Mouse (Mus musculus): ENCODE measurements around the gene Antxr2. TPM values are rescaled to one million over a fixed set of nuclear protein-coding genes. Genes with fewer than 3 reads are reported as not detected.

Antxr2 gene
- total and polyA plus RNA-seq, 2 experiments from 2014 or later = 1.9 to 5.1 TPM

GRCm38 (mm10) chr5:97954193-97954772, 76.6 kb downstream of the Antxr2 start:
- Histone ChIP-seq H3K36me3 (ENCODE audit: insufficient read depth) (no peaks in the 10 kb centered on the region), H3K4me3 (ENCODE audit: low read depth, low read length) (no peak overlapping the region), H3K27ac (ENCODE audit: low read depth, low read length) (no peak overlapping the region), H3K9me3 (ENCODE audit: low read length) (no peaks in the 10 kb centered on the region), H3K9ac (no peak overlapping the region), H3K4me2 (ENCODE audit: low read depth) (no peak overlapping the region), H3K27me3 (ENCODE audit: insufficient read depth, low read length) (no peaks in the 10 kb centered on the region), H3K4me1 (ENCODE audit: insufficient read depth) (no peaks in the 10 kb centered on the region; the same call in 1 of the 2 replicates)
- ATAC-seq = no peak
- no peak for DNase-seq
- TF ChIP-seq CTCF (IDR thresholded peaks at IDR 0.05; ENCODE audit: low read depth) = no peak
- WGBS = 81% methylated on average over 5 of the region's 5 CpGs

GRCm38 (mm10) chr5:97953241-97953920, 77.5 kb downstream of the Antxr2 start:
- H3K27me3 ChIP-seq (ENCODE audit: insufficient read depth, low read length) = no peaks in the 10 kb centered on the region
- H3K4me3 ChIP-seq (ENCODE audit: low read depth, low read length) = no peak overlapping the region
- ATAC-seq (peak; percentile 85), DNase-seq (peak; percentile 78)
- H3K9me3 ChIP-seq (ENCODE audit: low read length) = no peaks in the 10 kb centered on the region
- 0 out of 2 replicates have a peak overlapping the region, but pooled peaks have one; percentile 50 for H3K27ac ChIP-seq (ENCODE audit: low read depth, low read length)
- H3K9ac ChIP-seq = no peak overlapping the region
- H3K4me1 ChIP-seq (ENCODE audit: insufficient read depth) = no peaks in the 10 kb centered on the region; the same call in 1 of the 2 replicates
- WGBS = 45% methylated on average over 11 of the region's 11 CpGs
- no peak overlapping the region for H3K4me2 ChIP-seq (ENCODE audit: low read depth)
- no peaks in the 10 kb centered on the region for H3K36me3 ChIP-seq (ENCODE audit: insufficient read depth)
- TF ChIP-seq CTCF (IDR thresholded peaks at IDR 0.05; ENCODE audit: low read depth) = no peak

- no peak overlapping the region for H3K4me3 ChIP-seq (ENCODE audit: low read depth, low read length)
- no peaks in the 10 kb centered on the region for H3K27me3 ChIP-seq (ENCODE audit: insufficient read depth, low read length)
- DNase-seq = no peak
- no peak for TF ChIP-seq CTCF (IDR thresholded peaks at IDR 0.05; ENCODE audit: low read depth)
- H3K9ac ChIP-seq = no peak overlapping the region
- ATAC-seq = no peak
- H3K36me3 ChIP-seq (ENCODE audit: insufficient read depth) = no peaks in the 10 kb centered on the region
- 81% methylated on average over 3 of the region's 3 CpGs for WGBS
- no peaks in the 10 kb centered on the region for H3K9me3 ChIP-seq (ENCODE audit: low read length)
- no peaks in the 10 kb centered on the region; the same call in 1 of the 2 replicates for H3K4me1 ChIP-seq (ENCODE audit: insufficient read depth)
- H3K27ac ChIP-seq (ENCODE audit: low read depth, low read length) = no peak overlapping the region
- H3K4me2 ChIP-seq (ENCODE audit: low read depth) = no peak overlapping the region
Observed at GRCm38 (mm10) chr5:97947261-97947660, 83.6 kb downstream of the Antxr2 start.

- ATAC-seq (no peak), DNase-seq (no peak)
- Histone ChIP-seq H3K4me3 (ENCODE audit: low read depth, low read length) (no peak overlapping the region), H3K36me3 (ENCODE audit: insufficient read depth) (no peaks in the 10 kb centered on the region), H3K9me3 (ENCODE audit: low read length) (no peaks in the 10 kb centered on the region), H3K9ac (no peak overlapping the region), H3K4me2 (ENCODE audit: low read depth) (no peak overlapping the region), H3K4me1 (ENCODE audit: insufficient read depth) (no peaks in the 10 kb centered on the region), H3K27me3 (ENCODE audit: insufficient read depth, low read length) (no peaks in the 10 kb centered on the region), H3K27ac (ENCODE audit: low read depth, low read length) (no peak overlapping the region)
- TF ChIP-seq CTCF (IDR thresholded peaks at IDR 0.05; ENCODE audit: low read depth) = no peak
- 93% methylated on average over 4 of the region's 4 CpGs for WGBS
Observed at GRCm38 (mm10) chr5:97946236-97946635, 84.6 kb downstream of the Antxr2 start.

GRCm38 (mm10) chr5:97935140-97936129, 95.4 kb downstream of the Antxr2 start:
- Histone ChIP-seq H3K9ac (peak overlapping the region; percentile 68), H3K4me2 (ENCODE audit: low read depth) (peak overlapping the region; percentile 94), H3K36me3 (ENCODE audit: insufficient read depth) (no peaks in the 10 kb centered on the region), H3K4me1 (ENCODE audit: insufficient read depth) (no peaks in the 10 kb centered on the region), H3K27ac (ENCODE audit: low read depth, low read length) (no peak overlapping the region), H3K27me3 (ENCODE audit: insufficient read depth, low read length) (no peaks in the 10 kb centered on the region), H3K9me3 (ENCODE audit: low read length) (no peaks in the 10 kb centered on the region), H3K4me3 (ENCODE audit: low read depth, low read length) (peak overlapping the region; percentile 63)
- WGBS = 3% methylated on average over 56 of the region's 56 CpGs
- TF ChIP-seq CTCF (IDR thresholded peaks at IDR 0.05; ENCODE audit: low read depth) = peak; percentile 57
- ATAC-seq = peak; percentile 89
- peak; percentile 67 for DNase-seq

- no peak for ATAC-seq
- TF ChIP-seq CTCF (IDR thresholded peaks at IDR 0.05; ENCODE audit: low read depth) = no peak
- no peak overlapping the region for H3K4me3 ChIP-seq (ENCODE audit: low read depth, low read length)
- no peaks in the 10 kb centered on the region for H3K27me3 ChIP-seq (ENCODE audit: insufficient read depth, low read length)
- H3K36me3 ChIP-seq (ENCODE audit: insufficient read depth) = no peaks in the 10 kb centered on the region
- no peak overlapping the region for H3K27ac ChIP-seq (ENCODE audit: low read depth, low read length)
- no peaks in the 10 kb centered on the region for H3K9me3 ChIP-seq (ENCODE audit: low read length)
- no peak for DNase-seq
- no peak overlapping the region for H3K9ac ChIP-seq
- H3K4me2 ChIP-seq (ENCODE audit: low read depth) = no peak overlapping the region
- H3K4me1 ChIP-seq (ENCODE audit: insufficient read depth) = no peaks in the 10 kb centered on the region
- 63% methylated on average over 11 of the region's 11 CpGs for WGBS
Observed at GRCm38 (mm10) chr5:97917654-97918053, 113.2 kb downstream of the Antxr2 start.

Measured in forebrain, postnatal 0 days (tissue).